Mouse (Mus musculus) CD8-positive naive resting alpha-beta T cell, adult 2 months (primary cell): ENCODE results near the gene Wscd2.
"Not testable (repeated sequence)": the region's sequence is repeated elsewhere in the genome, so short reads cannot be mapped to it uniquely, and the experiment has no call there.

Experiments
- DNase-seq, 2 experiments: peaks; one replicate each; pipeline ENCODE4 v3.0.0; 2022; ENCODE audit warnings: low read depth in 2 of 2, low spot score in 2 of 2

The Wscd2 gene

DNA sequence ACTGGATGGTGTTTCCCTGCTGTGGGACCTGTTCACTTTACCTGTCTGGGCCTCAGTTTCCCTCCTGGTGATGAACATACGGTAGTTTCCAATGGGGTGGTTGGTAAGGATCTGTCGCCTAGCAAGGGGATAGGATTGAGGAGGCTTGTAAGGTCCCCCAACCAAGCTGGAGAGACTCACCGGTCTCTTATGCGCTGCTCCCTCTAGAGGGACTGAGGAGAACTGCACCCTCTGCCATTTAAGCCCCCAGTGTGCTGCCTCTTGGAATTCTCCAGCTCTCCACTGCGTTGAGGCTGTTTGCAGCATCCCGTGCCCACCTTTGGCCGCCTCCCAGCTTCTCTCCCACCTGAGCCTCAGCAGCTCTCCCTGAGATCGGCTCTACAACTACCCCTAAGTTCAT, 90.1 kb downstream of the Wscd2 start:
- peak in 1 of 2 experiments; percentile 20 for DNase-seq

DNA sequence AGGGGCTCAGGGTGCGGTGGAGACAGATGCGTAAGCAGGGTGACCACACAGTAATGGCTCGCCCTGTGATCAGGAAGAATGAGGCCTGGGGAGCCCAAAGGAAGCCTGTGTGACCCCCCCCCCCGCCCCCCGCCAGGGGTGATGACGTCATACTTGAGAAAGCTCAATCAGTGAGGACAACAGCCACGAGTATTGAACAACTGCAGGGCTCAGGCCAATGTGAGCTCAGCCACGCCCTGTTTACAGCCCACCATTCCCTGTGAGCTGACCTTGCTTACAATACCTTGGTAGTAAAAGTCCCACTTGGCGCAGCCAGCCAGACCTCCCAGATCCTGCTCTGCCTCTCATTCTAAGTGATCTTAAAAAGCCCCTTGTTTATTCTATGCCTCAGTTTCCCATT, 90.7 kb downstream of the Wscd2 start:
- DNase-seq: no peak

DNA sequence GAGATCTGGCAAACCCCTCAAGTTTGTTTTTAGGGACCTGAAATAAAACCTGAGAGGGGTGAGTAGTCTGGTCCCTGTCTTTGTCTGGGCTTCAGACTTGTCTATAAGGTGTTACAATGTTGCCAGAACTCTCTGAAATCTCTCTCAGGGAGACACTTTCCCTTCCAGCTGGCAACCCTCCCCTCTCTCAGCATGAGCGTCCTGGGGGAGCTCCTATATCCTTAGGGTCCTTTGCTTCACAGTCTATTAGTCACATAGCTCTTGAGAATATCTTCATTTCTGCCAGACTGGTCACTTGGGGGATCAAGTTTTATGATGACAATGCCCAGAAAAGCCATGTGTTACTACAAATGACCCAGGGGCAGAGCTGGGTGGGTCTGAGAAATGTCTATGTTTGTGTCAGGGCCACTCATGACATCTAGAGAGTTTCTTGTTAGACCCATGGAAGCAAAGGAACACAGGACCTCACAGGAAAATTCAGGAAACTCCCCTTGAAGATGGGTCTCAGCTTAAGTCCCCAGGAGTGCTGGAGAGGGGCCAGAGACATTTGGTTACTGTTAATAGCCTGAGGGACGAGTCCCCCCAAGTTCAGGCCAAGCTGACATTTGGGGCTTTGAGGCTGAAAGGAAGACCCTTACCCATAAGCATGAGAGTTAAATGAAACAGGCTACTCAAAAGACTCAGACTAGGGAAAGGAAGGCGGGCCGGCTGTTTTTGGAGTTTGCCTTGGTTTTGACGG, 93.5 kb downstream of the Wscd2 start:
- DNase-seq: no peak

DNA sequence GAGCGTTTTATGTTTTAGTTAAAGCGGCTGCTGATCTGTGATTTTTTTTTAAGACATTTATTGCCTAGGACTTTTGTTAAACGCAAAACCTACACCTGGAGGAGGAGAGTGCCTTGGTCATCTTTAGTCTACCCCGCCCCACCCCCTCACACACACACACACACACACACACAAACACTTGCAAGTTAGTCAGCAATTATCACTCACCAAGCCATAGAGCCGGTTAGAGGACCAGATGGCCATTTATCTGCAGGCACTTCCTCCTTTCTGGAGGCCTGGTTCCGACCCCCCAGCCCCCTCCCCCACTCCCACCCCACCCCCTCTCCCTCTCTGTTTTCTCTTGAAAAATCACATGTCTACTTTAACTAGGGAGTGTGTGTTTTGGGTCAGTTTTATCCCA, 94.3 kb downstream of the Wscd2 start:
- DNase-seq: no peak

DNA sequence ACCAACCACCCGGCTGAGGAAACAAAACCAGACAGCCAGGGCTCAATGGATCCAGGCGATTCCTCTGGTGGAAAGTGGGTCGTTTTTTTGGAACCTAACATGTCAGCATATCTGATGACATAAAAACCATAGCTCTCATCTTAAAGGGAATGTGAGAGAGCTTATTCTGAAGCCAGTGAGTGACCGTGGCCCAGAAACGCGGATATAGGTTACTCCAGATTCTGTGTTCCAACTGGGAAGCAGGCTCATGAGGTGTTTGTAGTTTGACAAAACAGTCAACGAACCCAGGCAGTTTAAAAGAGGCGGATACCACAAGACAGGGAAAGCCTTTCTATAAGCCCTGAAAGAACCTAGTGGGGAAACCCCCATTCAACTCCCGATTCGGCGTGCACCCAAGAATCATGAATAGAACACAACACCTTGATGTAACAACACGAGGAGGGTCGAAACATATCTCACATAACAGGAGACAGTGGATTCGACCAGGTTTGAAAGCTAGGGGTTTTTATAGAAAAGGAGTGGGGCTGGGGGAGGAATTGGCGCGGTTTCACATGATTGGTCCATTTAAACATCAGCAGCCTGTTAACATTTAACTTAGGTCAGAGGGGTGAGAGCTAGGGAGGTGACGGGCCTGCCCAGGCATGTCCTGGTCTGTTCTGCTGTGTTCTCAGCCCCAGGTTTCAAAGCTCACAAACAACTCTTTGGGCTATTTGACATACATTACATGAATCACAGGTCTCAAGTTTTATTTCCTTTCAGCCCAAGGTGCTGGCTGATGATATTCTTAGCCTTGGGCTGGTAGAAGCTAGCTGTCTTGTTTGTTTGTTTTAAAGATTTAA, 95.7 kb downstream of the Wscd2 start:
- DNase-seq: not testable (repeated sequence)

DNA sequence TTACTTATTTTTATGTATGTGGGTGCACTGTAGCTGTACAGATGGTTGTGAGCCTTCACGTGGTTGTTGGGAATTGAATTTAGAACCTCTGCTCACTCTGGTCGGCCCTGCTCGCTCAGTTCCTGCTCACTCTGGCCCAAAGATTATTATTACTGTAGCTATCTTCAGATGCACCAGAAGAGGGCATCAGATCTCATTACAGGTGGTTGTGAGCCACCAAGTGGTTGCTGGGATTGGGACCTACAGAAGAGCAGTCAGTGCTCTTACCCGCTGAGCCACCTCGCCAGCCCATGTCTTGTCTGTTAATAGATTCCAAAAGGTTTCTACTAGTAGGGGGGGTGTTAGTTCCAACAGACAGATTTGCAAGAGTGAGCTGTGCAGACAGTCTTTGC, 96.3 kb downstream of the Wscd2 start:
- not testable (repeated sequence) for DNase-seq

DNA sequence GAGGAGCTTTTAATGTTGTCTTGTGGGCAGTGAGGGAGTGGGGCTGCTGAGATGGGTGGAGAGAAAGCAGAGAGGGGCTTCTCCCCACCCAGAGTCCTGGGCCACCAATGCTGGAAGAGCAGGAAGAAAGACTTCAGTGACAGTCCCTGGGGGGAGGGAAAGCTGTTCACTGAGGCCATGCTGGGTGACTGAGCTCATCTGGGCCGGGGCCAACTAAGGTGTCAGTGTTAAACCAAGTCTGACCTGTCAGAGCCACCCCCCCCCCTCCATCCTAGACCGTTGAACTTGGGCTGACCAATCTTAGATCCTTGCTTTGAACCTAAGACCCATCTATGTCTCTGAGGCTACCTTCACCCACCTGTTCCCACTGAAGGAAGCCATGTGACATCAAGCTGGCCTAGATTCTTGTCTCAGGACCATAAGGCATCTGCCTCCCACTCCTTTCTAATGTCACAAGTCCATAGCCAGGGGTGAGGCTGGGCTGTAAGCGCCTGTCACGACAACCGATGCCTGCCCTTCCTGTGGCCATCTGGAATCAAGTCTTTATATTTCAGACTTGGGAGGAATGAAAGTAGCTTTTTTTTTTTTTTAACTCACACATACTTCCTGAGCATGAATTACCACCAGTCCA, 100.0 kb downstream of the Wscd2 start:
- no peak for DNase-seq

DNA sequence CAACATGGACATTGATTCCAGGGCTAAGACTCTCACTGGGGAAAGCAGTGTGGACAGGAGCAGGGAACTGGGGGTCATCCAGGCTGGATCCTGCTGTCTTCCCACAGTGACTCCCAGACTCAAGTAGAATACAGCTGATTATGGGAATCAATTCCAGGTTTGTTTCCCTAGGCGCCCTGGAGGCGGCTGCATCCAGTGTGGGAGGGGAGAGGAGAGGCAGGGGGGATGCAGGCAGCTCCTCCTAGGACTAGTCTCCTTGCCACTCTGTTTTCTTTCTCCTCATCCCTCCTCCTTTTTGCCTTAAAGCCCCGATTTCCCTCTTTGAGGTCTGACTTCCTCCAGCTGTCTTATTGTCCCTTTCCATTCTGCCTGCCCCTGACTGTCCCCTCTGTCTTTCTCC, 101.0 kb downstream of the Wscd2 start:
- DNase-seq: no peak

DNA sequence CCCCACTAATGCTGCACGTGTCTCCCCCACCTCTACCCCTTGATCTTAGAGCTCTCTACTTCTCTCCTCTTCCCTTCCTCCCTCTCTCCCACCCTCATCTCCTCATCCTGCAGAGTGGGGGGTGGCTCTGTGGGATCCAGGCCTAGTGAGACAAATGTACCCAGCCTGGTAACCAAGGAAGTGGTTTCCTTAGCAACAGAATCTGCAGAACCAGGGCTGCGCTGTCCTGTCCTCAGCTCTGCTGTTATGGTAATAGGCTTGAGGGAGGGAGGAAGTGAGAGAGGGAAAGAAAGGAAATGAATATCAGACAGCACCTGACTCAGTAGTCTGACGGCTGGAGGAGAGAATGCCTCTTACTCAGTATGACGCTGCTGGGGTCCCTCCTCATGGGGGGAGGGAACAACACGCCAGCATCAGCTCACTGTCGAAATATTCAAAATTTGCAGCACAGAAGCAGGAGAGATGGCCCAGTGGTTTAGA, 101.7 kb downstream of the Wscd2 start:
- DNase-seq: no peak

DNA sequence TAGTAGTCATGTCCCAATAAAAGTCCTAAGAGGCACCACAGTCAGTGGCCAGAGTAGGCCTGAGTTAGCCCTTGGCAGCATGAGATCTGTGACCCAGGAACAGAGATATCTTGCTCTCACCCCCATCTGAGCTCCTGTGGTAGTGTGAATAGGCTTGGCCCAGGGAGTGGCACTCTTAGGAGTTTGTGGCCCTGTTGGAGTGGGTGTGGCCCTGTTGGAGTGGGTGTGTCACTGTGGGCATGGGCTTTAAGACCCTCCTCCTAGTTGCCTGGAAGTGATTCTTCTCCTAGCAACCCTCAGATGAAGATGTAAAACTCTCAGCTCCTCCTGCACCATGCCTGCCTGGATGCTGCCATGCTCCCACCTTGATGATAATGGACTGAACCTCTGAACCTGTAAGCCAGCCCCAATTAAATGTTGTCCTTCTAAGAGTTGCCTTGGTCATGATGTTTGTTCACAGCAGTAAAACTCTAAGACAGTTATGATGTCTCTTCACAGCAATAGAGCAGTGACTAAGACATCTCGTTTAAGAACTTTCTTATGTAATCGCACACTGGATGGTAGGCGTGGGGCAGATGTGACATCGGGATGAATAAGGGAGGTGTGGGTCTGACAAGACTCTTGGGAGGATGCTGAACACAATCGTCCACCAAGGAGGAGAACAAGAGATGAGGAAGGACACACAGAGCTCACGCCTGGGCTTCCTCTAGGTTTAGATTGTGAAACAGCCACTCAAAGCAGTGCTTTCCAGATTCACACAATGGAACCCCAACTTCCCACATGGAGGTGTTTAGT, 104.0 kb downstream of the Wscd2 start:
- DNase-seq: no peak

DNA sequence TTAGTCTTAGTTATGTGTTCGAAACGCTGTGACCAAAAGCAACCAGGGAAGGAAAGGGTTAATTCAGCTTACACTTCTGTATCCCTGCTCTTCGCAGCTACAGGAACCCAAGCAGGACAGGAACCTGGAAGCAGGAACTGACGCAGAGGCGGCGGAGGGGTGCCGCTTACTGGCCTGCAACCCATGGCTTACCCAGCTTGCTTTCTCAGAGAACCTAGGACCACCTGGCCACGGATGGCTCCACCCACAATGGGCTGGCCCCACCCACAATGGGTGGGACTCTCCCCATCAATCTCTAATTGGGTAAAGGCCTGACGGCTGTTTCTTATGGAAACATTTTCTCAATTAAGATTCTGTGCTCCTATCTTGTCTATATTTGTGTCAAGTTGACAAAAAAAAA, 106.1 kb downstream of the Wscd2 start:
- DNase-seq: no peak

DNA sequence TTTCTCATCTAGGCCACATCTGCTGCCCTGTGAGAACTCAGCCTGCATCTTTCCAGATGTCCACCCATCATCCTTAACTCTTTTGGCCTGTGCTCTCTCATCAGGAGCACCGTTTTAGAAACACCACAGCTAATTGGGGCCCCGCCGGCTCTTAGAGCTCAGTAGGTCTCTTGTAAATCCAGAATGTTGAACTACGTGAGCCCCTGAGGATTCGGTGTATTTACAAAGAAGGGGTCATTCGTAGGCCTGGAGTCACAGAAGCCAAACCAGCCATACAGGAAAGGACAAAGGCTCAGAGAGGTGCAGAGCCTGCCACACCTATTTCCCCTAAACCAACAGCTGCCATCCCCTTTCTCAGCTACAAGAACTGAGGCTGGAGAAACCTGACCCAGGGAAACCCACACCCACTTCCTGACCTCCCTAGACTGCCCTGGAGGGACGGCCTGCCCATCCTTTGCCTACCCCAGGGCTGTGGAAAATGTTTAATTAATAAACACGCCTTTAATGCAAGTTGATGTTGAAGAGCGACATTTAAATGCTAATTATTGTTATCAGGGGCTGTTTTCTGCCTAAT, 106.7 kb downstream of the Wscd2 start:
- DNase-seq: no peak

DNA sequence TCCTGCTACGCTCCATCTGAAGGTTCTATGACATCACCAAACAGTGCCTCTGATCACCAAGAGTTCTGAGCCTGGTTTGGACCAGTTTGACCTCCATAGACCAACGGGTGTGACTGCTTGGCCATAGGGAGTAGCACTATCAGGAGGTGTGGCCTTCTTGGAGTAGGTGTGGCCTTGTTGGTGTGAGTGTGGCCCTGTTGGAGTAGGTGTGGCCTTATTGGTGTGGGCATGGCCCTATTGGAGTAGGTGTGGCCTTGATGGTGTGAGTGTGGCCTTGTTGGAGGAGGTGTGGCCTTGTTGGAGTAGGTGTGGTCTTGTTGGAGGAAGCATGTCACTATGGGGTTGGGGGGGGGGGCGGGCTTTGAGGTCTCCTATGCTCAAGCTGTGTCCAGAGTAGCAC, 110.0 kb downstream of the Wscd2 start:
- no peak for DNase-seq

DNA sequence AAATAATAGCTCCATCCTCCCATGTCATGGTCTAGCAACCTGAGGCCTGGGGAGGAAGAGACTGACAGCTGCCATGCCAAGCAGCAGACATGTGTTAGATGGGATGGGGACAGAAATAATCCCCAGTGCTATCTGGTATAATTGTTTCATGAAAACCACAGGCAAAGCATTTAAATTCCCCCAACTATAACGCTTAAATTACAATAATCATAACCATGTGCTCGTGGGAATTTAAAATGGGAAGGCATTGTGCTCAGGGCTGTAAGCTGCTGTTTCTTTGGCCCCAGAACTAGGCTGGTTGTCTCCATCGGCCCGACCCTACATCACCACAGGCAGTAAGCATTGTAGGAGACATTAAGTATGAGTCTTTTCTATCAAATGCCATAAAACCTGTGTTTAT, 110.7 kb downstream of the Wscd2 start:
- no peak for DNase-seq

DNA sequence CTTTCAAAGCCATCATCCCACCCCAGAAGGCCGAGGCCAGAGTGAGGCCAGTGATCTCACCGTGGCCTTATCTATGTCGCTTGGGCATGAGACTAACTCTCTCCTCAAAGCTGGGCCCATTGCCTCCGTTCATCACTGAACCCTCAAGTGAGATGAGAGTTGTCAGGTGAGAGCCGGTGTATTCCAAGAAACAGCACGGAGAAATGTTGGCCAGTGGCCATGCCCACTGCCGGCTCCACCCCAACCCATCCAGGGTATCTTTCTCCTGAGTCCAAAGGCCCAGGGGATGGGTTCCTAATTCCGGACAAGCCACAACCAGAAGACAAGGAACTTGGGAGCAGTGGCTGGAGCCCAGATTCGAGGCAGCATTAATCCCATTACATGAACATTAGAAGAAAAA, 113.3 kb downstream of the Wscd2 start:
- DNase-seq: no peak

DNA sequence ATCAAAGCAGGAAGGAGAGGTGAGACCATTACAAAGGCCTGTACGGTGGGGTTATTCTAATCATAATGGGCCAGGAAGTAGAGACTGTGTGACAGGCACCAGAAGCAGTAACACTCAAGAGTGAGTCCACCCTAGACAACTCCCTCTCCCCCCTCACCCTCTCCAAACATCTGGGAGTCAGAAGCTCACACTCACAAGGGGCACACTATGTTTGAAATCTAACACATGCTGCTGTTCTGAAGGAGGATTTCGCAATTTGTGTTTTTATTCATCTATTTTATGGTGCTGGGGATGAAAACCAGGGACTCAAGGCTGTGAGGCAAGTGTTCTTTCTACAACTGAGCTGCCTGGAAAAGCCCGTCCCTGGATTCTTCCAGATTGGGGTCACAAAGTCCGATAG, 114.6 kb downstream of the Wscd2 start:
- DNase-seq: no peak

DNA sequence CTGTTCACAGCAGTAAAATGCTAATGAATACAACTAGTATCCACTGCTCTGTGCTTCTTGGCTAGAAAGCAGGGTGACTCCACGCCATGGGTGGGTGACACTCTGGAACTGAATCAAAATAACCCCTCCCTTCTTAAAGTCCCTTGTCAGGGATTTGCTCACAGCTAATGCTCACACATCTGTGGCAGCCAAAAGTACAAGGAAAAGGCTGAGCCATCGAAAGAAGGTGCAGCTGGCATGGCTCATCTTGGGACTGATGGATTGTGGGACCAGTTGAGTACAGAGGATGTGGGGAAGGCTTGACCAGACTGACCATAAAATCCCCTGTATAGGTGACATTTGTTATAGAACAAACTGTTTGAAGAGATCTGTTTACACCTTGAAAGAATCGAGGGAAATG, 116.0 kb downstream of the Wscd2 start:
- DNase-seq: no peak

DNA sequence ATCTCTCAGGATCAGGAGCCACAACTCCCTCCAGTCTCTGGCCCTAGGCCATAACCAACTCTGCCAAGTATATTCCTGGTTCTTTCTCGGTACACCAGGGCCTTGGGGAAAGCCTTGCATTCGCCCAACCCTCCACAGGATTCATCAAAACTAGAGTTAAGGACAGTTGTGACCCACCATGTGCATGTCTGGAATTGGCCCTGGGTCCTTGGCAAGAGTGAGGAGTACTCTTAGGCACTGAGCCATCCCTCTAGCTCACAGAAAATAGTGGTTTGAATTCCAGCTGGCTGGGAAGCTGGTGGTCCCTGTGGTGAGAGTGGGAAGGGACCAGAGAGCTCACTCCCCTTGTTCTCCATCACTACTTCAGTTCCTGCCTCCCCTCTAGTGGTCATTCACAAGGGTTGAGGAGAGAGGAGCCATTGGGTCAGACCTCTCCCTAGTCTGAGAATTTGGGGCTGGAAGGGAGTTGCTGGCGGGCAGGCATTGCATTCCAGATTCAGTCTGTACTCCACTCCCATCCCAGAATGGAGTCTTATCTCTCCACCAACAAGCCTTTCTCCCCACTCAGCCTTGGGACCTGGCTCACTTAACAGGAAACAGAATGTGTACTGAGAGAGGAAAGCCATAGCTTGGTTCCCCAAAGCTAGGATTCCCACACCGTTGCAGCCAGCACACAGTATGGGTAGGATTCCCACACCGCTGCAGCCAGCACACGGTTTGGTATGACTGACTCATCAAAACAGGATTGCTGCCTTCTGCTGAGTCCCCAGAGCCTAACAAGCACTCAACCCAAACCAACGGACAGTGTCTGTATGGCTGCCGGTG, 117.0 kb downstream of the Wscd2 start:
- DNase-seq: no peak

DNA sequence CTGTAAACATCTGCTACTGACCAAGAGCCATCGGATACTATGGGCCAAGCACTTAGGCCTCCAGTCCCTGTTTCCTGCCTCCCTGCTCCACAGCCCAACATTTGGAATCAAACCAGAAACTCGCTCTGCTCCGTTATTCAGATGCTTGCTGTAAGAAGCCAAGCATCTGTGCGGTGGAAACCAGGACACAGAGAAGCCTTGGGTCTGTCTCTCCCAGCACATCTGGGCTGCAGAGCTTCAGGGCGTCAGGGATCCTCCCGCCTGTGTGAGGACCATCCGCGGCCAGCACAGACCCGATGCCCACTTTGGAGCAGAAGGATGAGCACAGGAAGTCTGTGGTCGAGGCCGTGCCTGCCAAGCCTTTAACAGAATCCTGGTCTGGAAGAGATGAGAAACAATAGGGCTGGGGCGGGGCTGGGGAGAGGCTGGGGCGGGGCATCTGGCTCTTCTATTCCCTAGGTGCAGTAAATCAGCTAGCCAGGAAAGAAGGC, 117.9 kb downstream of the Wscd2 start:
- DNase-seq: no peak

DNA sequence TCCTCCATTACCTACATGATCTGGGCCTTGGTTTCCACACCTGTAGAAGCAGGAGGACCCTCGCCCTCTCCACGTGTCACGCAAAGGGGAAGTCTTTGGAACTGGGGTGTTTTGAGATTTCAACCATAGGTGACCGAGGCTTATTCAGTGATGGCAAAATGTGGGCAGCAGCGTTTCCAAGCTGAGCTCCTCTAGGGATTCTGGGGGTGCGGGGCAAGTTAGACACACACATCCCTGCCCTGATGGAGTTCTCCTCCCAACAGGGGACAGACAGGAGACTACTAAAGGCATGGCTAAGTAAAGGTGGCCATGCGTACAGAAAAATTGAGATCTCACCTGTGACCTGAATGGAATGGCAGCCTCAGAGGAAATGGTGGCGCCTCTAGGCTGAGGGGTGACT, 118.4 kb downstream of the Wscd2 start:
- no peak for DNase-seq
